Mouse (Mus musculus) thymus, postnatal 25 days (tissue): Measurements from ENCODE around the gene Aoc1.
"Not testable (repeated sequence)": the region's sequence is repeated elsewhere in the genome, so short reads cannot be mapped to it uniquely, and the experiment has no call there.

Experiments
- DNase-seq: peaks from one replicate; pipeline ENCODE4 v3.0.0; 2022

Aoc1 gene

DNA sequence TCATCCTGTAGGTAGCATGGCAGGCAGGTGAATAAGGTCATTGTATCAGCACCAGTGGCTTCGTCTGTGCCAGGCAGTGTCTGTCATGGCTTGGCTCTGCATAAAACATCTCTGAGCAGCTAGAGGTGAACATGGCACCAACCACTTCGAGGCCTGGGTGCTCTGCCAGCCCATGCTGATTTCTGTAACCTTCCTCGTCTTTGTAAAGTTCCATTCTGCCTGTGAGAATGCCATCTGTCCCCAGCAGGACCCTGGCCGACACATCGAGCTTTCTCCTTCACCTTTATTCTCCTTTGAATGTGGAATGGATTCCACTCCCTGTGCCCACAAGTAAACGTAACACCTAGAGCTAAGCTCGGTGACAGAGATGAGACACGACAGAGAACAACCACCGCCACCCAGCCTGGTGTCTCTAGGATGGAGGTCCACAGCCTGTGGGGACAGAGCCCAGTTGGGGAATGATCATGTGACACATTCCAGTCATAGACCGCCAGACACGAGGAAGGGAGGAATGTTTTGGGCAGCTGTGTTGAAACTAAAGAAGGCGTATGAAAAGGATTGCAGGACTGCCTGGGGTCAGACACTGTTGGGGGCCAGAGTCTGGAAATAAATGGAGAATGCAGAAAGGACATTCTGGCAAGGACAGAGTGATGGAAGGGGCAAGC is 10.9 kb upstream of the Aoc1 start:
- DNase-seq = no peak

GRCm38 (mm10) chr6:48862816-48863215 is 9.9 kb upstream of the Aoc1 start:
- no peak for DNase-seq

- DNase-seq = no peak
Measured at GRCm38 (mm10) chr6:48863488-48863887, 9.2 kb upstream of the Aoc1 start.

DNA sequence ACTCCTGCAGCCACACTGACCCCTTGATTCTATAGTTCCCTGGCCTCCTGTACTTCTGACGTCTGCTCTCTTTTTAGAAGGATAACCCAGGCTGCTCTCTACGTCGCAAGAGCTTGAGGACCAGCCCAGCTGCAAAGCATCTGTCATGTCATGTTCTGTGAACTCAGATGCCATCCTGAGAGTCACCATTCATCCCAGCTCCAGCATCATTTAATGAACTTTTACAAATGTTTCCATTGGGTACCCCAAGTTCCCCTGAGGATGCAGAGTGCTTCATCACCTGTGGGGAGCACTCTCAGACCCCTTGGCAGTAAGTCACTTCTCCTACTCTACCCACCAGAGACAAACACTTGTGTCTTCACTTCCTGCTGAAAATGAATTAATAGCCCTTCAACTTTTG is 8.5 kb upstream of the Aoc1 start:
- no peak for DNase-seq

DNA sequence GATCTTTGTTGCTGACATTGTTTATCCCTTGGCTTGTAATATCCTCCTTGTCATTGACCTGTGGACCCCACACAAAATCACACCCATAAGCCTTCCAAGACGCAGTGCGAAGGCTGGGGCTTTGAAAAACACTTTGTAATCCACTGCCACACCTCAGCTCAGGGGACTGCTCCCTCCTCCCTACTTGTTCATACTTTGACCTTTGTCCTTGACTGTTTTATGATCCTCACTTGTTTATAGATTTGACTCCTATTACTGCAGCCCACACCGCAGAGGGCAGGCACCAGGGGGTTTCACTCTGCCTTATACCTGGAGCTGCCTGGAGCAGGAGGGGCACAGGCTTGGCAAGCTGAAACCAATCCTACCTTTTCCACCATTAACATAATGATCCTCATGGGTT is 8.0 kb upstream of the Aoc1 start:
- DNase-seq = no peak

DNA sequence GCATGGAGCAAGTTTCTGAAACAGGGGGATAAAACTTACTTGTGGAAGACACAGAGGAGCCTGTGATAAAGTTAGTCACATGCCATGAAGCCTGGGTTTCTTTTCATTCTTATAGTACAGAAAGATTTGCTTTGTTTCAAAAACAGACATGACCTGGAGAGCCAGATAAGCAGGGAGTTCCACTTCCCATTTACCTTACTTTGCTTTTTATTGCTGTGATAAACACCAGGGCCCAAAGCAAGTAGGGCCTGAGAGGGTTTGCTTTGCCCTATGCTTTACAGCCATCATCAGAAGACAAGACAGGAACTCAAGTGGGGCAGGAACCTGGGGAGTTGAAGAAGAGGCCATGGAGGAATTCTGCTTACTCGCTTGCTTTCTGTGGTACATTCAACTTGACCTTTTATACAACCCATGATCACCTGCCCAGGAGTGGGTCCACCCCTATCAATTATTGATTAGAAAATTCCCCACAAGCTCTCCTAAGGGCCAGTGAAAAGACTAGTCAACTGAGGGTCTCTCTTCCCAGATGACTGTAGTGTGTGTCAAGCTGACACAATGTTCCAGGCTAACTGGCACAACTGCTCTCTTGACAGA is 7.4 kb upstream of the Aoc1 start:
- no peak for DNase-seq

DNA sequence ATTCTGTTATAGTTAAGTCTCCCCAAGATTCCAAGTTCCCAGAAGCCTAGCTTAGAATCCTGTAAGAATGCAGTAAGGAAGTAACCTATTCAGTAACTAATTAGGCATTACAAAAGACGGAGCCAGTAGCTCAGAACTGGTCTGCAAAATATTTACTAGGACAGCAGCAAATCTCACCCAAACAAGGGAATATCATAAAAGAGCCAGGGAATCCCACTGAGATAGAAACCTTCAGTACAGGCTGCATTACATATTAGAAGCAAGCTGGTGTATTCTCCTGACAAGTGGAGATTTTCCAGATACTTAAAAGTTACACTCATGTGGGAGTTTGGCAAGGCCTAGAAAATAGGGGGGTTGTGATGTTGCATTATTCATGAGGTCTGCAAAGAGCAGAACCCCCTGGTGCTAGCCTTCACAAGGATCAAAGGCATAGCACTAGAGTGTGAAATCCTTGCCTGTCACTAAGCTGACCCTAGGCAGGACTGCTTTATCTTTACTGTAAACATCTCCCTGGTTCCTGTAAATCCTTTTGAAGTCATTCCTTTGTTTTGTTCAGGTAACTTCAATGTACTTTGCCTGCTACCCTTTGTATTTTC is 6.2 kb upstream of the Aoc1 start:
- not testable (repeated sequence) for DNase-seq

DNA sequence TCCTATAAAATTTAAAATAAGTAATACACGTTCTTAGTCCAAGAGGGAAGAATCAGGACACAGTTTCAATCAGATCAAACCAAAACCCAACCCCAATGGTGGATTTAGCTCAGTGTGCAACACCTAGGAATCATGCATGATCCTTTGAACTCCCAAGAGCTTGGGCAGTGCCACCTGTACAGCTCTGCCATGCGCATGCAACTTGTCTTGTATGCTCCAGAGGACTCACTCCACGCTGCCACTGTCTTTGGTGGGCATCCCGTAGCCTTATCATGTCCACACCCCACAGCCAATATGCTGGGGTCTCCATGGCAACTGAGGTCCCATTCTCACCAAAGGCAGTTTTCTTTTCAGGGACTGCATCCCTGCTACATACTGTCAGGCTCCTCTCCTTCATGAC is 5.5 kb upstream of the Aoc1 start:
- no peak for DNase-seq

DNA sequence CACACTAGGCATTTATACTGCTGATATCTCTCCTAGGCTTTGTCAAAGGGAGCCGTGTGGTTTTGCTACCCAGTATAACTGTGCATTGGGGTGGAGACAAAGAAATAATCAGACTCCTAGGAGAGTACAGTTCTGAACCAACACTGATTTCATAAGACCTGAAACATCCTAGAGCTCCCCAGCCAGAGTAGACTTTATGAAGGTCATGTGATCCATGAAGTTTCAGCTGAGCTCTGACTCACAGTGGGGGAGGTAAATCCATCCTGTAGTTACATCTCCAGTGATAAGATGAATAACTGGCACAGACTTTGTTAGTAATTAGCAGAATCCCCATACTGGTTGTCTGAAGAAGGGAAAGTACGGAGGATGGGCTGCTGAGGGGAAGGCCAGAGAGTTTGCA is 2.9 kb upstream of the Aoc1 start:
- DNase-seq = no peak

GRCm38 (mm10) chr6:48874576-48874975 is 1.9 kb downstream of the Aoc1 start:
- DNase-seq = no peak

GRCm38 (mm10) chr6:48875515-48875914 is 2.8 kb downstream of the Aoc1 start:
- DNase-seq = no peak

DNA sequence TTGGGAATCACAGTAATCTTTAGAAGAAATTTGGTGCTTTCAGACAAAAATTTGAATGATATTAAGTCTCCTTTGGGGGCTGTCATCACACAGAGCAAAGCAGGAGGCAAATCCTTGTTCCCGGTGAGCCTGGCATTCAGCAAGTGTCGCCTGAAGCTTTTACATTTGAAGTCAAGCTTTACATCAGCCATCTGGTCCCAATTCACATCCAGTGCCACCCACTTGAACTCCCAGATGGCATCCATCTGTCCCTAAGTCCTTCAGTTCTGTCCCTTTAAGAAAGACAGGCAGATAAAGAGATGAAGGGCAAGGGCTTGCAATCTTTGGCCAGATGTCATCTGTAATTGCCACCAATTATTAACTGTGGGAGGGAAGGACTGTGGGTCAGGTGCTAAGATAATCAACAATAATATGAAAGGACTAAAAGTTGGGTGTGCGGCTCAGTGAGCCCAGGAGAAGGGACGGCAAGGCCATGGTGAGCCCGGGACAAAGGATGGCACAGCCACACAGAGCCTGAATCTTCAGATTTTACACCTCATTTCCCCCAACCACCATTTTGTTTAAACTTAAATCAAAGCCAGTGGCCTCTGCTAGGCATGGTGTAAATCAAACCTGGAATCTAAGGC is 3.9 kb downstream of the Aoc1 start:
- DNase-seq = no peak

- no peak for DNase-seq
Measured at GRCm38 (mm10) chr6:48894203-48894602, 21.5 kb downstream of the Aoc1 start.

DNA sequence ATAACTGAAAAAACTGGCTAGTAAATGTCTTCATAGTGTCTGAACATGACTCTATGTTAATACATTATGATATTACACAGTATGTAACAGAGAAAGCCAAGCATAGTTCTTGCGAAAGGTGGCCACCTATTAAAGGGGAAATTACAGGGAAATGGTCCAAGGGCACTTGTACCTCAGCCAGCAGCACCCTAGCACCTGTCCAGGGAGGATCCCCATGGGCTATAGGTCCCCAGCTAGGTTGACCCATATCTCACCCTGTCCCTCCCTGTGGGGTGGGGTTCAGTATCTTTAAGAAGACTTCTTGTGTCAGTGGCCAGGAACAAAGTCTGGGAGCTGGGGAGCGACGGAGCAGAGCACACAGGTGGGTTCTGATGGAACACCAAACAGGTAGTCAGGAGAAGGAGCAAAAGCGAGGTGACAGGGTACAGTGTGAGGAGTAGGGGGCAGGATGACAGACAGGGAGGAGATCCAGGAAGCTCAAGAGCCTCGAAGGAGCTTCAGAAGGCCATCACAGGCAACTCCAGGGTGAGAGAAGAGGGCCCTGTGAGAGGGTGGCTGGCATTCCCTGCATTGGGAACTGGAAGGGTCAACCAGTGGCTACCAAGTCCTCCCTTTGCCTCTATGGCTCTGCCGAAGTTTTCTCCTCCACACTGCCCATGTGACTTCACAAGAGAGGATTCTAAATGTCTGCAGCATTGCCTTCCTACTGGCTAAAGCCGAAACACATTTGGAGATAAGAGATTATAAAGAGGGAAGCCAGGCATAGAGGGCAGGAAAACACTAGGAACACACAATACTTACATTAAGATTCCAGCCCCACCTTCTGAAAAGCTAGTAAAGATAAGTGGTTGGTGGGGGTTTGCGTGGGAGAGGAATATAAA is 22.5 kb downstream of the Aoc1 start:
- DNase-seq = no peak

GRCm38 (mm10) chr6:48895941-48896340 is 23.2 kb downstream of the Aoc1 start:
- DNase-seq = no peak

- DNase-seq = no peak
Measured at GRCm38 (mm10) chr6:48896956-48897355, 24.3 kb downstream of the Aoc1 start.

DNA sequence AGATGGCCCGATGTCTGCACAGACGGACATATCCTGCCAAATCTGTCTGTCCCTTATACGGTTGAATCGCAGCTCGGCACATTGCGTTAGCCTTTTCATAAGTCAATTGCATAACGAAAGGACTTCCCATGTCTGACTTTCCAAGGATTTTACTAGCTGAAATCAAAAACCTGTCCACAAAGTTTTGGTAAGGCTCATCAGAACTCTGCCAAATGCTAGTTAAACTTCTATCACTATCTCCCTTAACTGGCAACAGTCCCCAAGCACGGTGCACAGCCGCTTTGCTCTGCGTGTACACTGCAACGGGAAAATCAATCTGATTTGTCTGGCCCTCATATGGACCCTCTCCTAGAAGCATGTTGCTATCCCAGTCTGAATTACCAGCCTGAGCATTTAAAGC is 28.6 kb downstream of the Aoc1 start:
- DNase-seq = not testable (repeated sequence)

DNA sequence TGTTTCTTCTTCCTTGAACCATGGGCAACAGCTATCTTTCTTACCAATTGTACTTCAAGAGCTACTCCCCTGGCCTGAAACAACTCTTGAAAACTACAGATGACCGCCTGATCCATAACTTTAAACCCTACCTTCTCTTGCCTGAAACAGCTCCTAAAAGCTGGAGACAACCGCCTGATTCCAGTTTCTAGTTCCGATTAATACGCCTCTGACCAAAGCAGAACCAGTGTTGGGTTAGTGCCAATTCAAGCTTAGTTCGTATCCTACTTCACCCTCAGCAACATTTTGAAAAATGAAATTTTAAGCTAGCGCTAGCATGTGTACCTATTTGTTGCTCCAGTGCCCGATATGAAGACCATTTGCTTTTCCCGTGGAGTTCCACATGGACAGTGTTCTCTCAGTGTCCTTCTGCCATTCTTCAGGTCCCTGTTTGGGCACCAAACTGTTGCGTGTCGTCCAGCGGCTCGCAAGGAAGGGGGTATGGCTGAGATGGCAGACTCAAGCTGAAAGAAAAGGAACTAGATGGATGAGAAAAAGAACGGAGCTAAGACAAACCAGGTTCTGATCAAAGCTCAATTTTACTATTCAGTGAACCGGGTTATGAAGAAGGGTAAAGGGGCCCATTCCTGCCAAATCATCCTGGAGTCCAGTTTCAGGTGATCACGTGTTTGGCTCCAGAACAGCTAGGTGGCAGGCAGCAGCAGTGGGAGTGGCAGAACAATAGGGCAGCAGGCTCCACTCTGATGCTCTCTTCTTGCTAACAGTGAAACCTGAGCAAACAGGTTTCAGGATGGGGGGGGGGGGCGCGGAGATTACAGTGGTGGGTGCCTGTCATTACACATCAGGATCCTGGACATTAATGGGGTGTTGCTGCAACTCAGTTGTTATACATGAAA is 30.1 kb downstream of the Aoc1 start:
- no peak for DNase-seq

- DNase-seq = no peak
Measured at GRCm38 (mm10) chr6:48903437-48903836, 30.7 kb downstream of the Aoc1 start.

DNA sequence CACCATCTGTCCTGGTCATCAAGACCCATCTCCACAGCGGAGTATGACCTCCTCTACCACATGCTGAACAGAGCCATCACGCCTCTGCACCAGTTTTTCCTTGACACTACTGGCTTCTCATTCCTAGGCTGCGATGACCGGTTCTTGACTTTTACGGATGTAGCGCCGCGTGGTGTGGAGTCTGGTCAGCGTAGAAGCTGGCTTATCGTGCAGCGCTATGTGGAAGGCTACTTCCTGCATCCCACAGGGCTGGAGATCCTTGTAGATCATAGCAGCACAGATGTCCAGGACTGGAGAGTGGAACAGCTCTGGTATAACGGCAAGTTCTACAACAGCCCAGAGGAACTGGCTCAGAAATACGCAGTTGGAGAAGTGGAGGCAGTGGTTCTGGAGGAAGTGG is 32.9 kb downstream of the Aoc1 start:
- DNase-seq = no peak

DNA sequence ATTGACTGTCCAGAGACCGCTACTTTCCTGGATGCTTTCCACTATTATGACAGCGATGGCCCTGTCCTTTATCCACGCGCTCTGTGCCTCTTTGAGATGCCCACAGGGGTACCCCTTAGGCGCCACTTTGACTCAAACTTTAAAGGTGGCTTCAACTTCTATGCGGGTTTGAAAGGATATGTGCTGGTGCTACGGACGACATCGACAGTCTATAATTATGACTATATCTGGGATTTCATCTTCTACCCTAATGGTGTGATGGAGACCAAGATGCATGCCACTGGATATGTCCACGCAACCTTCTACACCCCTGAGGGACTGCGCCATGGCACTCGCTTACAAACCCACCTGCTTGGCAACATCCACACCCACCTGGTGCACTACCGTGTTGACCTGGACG is 33.7 kb downstream of the Aoc1 start:
- DNase-seq = no peak

- DNase-seq = no peak
Measured at GRCm38 (mm10) chr6:48909229-48909628, 36.5 kb downstream of the Aoc1 start.
